Mouse (Mus musculus): Measurements from ENCODE around the gene Sprr3. TPM values are rescaled to one million over a fixed set of nuclear protein-coding genes. Genes with fewer than 3 reads are reported as not detected.
"Not testable (repeated sequence)": the region's sequence is repeated elsewhere in the genome, so short reads cannot be mapped to it uniquely, and the experiment has no call there.

The Sprr3 gene
- total RNA-seq (2014; fragmentation: Nextera tagmentation) (not detected in 2 replicates), total RNA-seq (2017) (not detected in 2 replicates)

- ATAC-seq (replicated peaks; ENCODE audit: low FRiP score, low TSS enrichment, poor library complexity, severe bottlenecking) = no peak
Measured at GRCm38 (mm10) chr3:92458620-92459019, at the start of gene Sprr3. Gene Sprr3, minus strand, starts transcription at chr3:92458720.

DNA sequence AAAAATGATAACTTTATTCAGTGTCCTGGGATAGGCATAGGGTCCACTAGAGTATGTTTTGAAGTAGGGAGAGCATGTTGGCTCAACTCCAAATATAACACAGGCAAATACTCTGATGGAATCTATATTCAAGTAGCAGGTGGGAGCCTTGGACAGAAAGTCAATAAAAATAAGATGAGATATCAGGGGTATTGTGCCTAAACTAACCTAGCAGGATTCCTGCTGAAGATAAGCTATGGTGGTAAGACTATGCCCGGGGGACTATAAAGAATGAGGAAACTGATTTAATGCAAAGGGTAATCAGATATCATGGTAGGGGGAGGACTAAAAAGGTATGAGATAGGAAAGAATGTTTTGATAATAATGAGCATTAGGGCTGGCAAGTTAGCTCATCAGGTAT, 49.7 kb upstream of the Sprr3 start:
- ATAC-seq (replicated peaks; ENCODE audit: low FRiP score, low TSS enrichment, poor library complexity, severe bottlenecking) = no peak

DNA sequence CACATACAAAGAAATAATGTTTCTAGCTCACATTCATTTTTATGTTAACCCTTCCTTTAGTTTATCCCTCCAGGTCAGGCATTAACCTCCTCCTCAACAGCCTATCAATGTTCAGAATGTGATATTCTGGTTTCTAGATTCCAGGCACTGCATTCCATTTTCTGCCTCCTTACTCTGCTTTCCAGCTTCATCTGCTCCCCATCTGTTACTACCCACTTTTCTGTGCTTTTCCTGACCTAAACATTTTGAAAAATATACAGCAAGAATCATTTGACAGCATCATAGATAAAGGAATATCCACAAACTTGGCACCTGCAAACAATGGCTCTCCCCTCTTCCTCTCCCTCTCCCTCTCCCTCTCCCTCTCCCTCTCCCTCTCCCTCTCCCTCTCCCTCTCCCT, 45.0 kb upstream of the Sprr3 start:
- no peak for ATAC-seq (replicated peaks; ENCODE audit: low FRiP score, low TSS enrichment, poor library complexity, severe bottlenecking)

DNA sequence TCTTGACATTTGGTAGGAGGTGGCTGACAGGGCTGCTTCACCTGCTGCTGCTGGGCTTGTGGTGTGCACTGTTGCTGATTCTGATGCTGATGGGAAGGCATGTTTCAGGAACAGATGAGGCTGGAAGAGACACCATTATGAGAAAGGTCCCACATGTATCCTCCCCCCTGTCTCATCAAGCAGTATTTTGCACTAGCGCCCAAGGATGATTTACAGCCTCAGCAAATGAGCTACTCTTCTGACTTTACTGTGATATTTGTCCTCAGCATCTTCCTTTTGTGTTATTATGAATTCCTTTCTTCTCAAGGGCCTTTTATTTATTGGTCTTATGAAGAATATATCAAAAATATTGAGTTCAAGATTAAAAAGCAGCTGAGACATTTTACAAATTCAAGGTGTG, 41.9 kb upstream of the Sprr3 start, which contains the start of gene Sprr4:
TSS of gene Sprr4 (minus strand) at position 101 of the 400 bp plus-strand sequence.
- no peak for ATAC-seq (replicated peaks; ENCODE audit: low FRiP score, low TSS enrichment, poor library complexity, severe bottlenecking)

DNA sequence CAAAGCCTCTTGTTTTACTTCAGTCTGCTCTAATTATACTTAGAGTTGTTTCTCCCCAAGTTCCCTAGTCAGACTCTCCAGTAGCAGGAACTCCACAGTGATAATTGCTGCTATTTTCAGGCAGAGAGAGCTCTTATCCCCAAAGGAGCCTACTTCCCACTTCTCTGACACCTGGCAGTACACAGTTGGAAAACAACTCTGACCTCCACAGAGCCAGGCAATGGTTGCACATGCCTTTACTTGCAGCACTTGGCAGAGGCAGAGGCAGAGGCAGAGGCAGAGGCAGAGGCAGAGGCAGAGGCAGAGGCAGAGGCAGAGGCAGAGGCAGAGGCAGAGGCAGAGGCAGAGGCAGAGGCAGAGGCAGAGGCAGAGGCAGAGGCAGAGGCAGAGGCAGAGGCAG, 31.7 kb upstream of the Sprr3 start:
- ATAC-seq (replicated peaks; ENCODE audit: low FRiP score, low TSS enrichment, poor library complexity, severe bottlenecking) = not testable (repeated sequence)

GRCm38 (mm10) chr3:92486307-92486706, 27.8 kb upstream of the Sprr3 start:
- ATAC-seq (replicated peaks; ENCODE audit: low FRiP score, low TSS enrichment, poor library complexity, severe bottlenecking) = no peak

GRCm38 (mm10) chr3:92485863-92486262, 27.3 kb upstream of the Sprr3 start, which contains the start of gene Sprr1a:
Gene Sprr1a, minus strand, starts transcription at chr3:92485895.
- ATAC-seq (replicated peaks; ENCODE audit: low FRiP score, low TSS enrichment, poor library complexity, severe bottlenecking) = no peak

DNA sequence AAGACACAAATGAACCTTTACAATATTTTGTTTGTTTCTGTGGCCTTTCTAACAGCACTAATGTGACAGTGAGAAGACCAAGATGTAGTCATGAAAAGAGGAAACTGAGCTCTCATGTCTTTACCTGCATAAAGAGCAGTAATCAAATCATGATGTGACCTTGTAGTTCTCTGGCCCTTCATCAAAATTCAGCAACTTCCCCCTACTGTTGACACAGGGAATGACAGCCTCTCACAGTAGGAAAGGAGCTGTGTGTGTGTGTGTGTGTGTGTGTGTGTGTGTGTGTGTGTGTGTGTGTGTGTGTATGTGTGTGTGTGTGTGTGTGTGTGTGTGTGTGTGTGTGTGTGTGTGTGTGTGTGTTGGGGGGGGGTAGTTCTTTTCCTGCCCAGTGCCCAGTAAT, 22.7 kb upstream of the Sprr3 start:
- not testable (repeated sequence) for ATAC-seq (replicated peaks; ENCODE audit: low FRiP score, low TSS enrichment, poor library complexity, severe bottlenecking)

DNA sequence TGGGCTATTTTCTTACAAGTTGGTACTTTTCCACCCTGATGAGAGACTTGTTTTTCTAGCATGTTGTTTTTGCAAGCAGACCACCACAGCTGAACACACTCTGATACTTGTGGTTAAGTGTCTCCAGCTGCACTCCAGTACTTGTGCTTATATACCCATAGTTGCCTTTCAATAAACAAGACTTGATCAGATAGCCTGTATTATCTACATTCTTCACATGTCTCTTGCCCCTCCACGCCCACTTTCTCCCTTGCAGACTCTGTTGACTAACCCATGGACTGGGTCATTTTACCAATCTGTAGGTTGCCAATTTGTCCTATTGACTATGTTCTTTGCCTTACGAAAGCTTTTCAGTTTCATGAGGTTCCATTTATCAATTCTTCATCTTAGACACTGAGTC, 11.6 kb upstream of the Sprr3 start:
- no peak for ATAC-seq (replicated peaks; ENCODE audit: low FRiP score, low TSS enrichment, poor library complexity, severe bottlenecking)

GRCm38 (mm10) chr3:92467424-92467823, 8.9 kb upstream of the Sprr3 start:
- ATAC-seq (replicated peaks; ENCODE audit: low FRiP score, low TSS enrichment, poor library complexity, severe bottlenecking) = no peak

DNA sequence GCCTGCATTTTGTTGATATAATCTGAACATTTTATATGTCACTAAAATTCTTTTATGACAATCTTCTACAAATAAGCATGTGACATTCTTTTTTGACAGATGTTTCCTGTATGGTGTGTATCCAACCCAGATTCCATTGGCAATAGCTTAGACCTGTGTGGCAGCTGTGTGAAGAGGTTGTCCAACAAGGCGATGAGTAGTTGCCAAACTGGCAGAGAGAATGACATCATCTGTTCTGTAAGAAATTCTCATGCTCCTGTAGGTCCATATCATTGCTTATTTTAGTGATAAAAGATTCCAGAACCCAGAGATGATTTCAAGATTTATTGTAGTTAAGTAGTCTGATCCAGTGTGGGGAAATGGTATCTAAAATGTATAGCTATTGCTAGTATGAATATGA, 8.1 kb upstream of the Sprr3 start:
- no peak for ATAC-seq (replicated peaks; ENCODE audit: low FRiP score, low TSS enrichment, poor library complexity, severe bottlenecking)

DNA sequence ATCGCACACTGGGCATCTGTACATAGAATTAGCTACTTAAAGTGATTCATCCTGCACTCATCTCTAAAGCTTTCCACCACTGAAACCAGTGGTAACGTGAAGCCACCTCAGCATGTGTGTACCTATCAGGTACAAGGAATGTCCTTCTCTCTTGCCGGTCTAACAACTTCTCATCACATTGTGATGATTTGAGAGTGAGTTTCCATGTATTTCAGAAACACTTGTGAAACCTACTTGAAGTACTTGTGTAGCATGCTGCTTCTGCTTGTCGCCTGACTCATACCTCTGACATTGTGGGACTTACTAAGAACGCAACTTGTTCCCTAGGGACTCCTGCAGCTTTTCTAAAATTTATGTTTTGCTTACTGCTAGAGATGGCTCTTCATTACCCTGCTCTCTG, 3.4 kb downstream of the Sprr3 start:
- no peak for ATAC-seq (replicated peaks; ENCODE audit: low FRiP score, low TSS enrichment, poor library complexity, severe bottlenecking)

- no peak for ATAC-seq (replicated peaks; ENCODE audit: low FRiP score, low TSS enrichment, poor library complexity, severe bottlenecking)
Measured at GRCm38 (mm10) chr3:92440177-92440576, 18.3 kb downstream of the Sprr3 start.

- no peak for ATAC-seq (replicated peaks; ENCODE audit: low FRiP score, low TSS enrichment, poor library complexity, severe bottlenecking)
Measured at GRCm38 (mm10) chr3:92438689-92439088, 19.8 kb downstream of the Sprr3 start, which contains the start of gene Sprr1b. Gene Sprr1b, minus strand, starts transcription at chr3:92438789.

DNA sequence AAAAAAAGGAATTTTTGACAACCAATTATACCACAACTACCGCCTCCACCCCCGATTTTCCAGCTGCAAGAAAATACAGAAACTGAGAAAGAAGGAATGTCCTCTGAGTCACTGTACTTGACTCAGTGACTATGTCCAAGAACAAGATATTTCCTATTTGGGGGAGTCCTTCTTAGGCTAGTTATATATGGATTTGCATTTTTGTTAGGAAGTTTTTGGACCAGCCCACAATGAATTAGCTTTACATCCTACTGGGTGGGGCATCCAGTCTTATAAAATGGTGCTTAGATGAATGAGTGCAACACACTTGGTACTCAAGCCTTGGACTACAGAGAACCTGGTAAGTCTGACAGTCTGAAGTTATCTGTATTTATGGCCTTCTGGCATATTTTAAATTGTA, 26.2 kb downstream of the Sprr3 start, which contains the start of gene Sprr2k:
TSS of gene Sprr2k (plus strand) at position 301 of the 400 bp plus-strand sequence.
- ATAC-seq (replicated peaks; ENCODE audit: low FRiP score, low TSS enrichment, poor library complexity, severe bottlenecking) = no peak

DNA sequence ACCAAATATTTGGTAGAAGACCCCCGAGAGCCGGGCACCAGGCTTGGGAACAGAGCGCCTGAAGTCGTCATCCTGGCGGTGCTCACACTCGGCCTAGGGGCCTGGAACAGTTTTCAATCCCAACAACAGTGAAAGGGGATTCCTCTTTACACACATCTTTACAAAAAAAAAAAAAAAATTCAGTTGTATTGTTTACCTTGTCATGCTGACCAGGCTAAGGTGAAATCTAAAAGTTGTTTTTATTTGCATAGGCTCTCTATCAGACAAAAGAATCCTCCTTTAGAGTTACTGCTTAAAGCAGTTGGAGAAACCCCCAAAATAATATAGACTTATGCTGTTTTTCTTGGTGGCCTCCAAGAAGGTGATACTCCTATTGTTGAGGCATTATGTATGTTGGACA, 29.2 kb downstream of the Sprr3 start, which contains the start of gene Gm9774:
TSS of gene Gm9774 (minus strand) at position 101 of the 400 bp plus-strand sequence.
- ATAC-seq (replicated peaks; ENCODE audit: low FRiP score, low TSS enrichment, poor library complexity, severe bottlenecking) = no peak

DNA sequence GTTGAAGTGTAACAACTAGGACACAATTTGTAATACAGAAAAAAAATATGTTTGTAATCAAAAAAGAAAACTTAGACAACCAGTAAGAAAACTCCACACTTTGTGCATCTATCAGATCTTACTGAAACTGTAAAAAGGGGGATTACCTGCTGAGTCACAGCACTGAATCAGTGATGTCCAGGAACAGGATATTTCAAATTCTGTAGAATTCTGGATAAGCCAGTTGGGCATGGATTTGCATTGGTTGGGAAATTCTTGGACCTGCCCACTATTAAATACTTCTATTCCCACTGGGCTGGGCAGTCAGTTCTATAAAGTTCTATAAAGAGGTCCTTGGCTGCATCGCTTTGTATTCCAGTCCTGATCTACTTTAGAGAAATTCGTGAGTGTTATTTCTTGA, 40.7 kb downstream of the Sprr3 start, which contains the start of gene Sprr2j-ps:
TSS of gene Sprr2j-ps (plus strand) at position 301 of the 400 bp plus-strand sequence.
- no peak for ATAC-seq (replicated peaks; ENCODE audit: low FRiP score, low TSS enrichment, poor library complexity, severe bottlenecking)

DNA sequence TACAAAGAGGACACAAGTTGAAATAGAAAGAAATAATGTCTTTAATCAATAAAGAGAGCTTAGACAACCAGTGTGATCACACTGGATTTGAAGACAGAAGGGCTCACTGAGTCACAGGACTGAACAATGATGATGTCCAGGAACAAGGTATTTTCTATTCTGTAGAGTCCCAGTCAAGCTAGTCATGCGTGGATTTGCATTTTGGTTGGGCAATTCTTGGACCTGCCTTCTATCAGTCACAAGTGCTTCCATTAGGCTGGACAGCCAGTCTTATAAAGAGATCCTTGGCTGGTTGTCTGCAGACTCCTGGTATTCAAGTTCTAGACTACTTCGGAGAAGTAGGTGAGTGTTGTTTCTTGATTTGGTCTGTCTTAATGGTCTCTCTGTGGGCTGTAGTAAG, 50.8 kb downstream of the Sprr3 start, which contains the start of gene Sprr2i:
TSS of gene Sprr2i (plus strand) at position 301 of the 400 bp plus-strand sequence.
- no peak for ATAC-seq (replicated peaks; ENCODE audit: low FRiP score, low TSS enrichment, poor library complexity, severe bottlenecking)

All from megakaryocyte-erythroid progenitor cell, adult 5-6 weeks (primary cell).